Mouse (Mus musculus) adrenal gland, adult 18-20 months (tissue): ENCODE results near the gene Rbm42. TPM values are rescaled to one million over a fixed set of nuclear protein-coding genes. Genes with fewer than 3 reads are reported as not detected.
A peak's percentile ranks its signal among the peaks of the same experiment; 100 is the strongest.

Source experiments
- DNase-seq, 2 experiments: peaks; one replicate each; pipeline ENCODE4 v3.0.0; 2021 to 2022; ENCODE audit warnings: low spot score in 2 of 2
- long read RNA-seq, 2 experiments: library from polyadenylated mRNA; stranded (forward); transcript quantifications; one replicate each; pipeline ENCODE4 v2.0.0; 2021
- total RNA-seq, 2 experiments: library from RNA; stranded (reverse); gene quantifications; 1 replicate in 1 of 2; 2 replicates in 1 of 2; pipeline ENCODE4 v1.2.3; 2021

The Rbm42 gene
- total RNA-seq, result 10 to 100 TPM; 84.9 to 86.7 TPM
- long read RNA-seq, experiment 1, transcript Rbm42-201 (10 exons, 1,784 nt), result major isoform, 49 of 93 reads
- long read RNA-seq, experiment 1, transcript Rbm42-202 (9 exons, 1,526 nt), result minor isoform, 35 of 93 reads
- long read RNA-seq, experiment 1, partial matches to known transcripts, result 2 of 93 reads
- long read RNA-seq, experiment 1, other reads (novel, unspliced or antisense), result 7 of 93 reads
- long read RNA-seq, experiment 2, transcript Rbm42-201 (10 exons, 1,784 nt), result minor isoform, 79 of 187 reads
- long read RNA-seq, experiment 2, transcript Rbm42-202 (9 exons, 1,526 nt), result major isoform, 80 of 187 reads
- long read RNA-seq, experiment 2, partial matches to known transcripts, result 17 of 187 reads
- long read RNA-seq, experiment 2, other reads (novel, unspliced or antisense), result 11 of 187 reads

- peak; percentile 92 to 94 for DNase-seq
Measured at GRCm38 (mm10) chr7:30649591-30650540, at the start of gene Rbm42. Rbm42 (minus strand) TSS chr7:30650317.

- DNase-seq, result peak; percentile 46 to 62
Measured at GRCm38 (mm10) chr7:30698589-30698988, 48.5 kb upstream of the Rbm42 start, which contains the start of gene 2200002J24Rik. 2200002J24Rik (plus strand) TSS chr7:30698926.

GRCm38 (mm10) chr7:30698101-30698500 lies 48.0 kb upstream of the Rbm42 start:
- no peak for DNase-seq

- DNase-seq, result no peak
Measured at GRCm38 (mm10) chr7:30688325-30688724, 38.2 kb upstream of the Rbm42 start.

- DNase-seq, result no peak
Measured at GRCm38 (mm10) chr7:30683425-30683824, 33.3 kb upstream of the Rbm42 start.

GRCm38 (mm10) chr7:30681897-30682296 lies 31.8 kb upstream of the Rbm42 start:
- peak in 1 of 2 experiments; percentile 10 for DNase-seq

GRCm38 (mm10) chr7:30678263-30678975 lies 28.3 kb upstream of the Rbm42 start:
- peak; percentile 58 to 66 for DNase-seq

- DNase-seq, result no peak
Measured at GRCm38 (mm10) chr7:30671480-30671879, 21.4 kb upstream of the Rbm42 start, which contains the start of gene Pmis2. Pmis2 (minus strand) TSS chr7:30671605.

GRCm38 (mm10) chr7:30669229-30669628 lies 19.1 kb upstream of the Rbm42 start:
- DNase-seq, result no peak

- no peak for DNase-seq
Measured at GRCm38 (mm10) chr7:30665321-30665720, 15.2 kb upstream of the Rbm42 start.

- peak; percentile 88 to 90 for DNase-seq
Measured at GRCm38 (mm10) chr7:30664529-30665200, 14.5 kb upstream of the Rbm42 start, which contains the start of gene Haus5. Haus5 (minus strand) TSS chr7:30664994.

- DNase-seq, result no peak
Measured at GRCm38 (mm10) chr7:30639083-30639482, 11.0 kb downstream of the Rbm42 start.

- no peak for DNase-seq
Measured at GRCm38 (mm10) chr7:30636395-30636794, 13.7 kb downstream of the Rbm42 start.

- no peak for DNase-seq
Measured at GRCm38 (mm10) chr7:30635752-30636151, 14.4 kb downstream of the Rbm42 start, which contains the start of gene Etv2. Etv2 (minus strand) TSS chr7:30635852.

- peak; percentile 43 to 53 for DNase-seq
Measured at GRCm38 (mm10) chr7:30634621-30635020, 15.5 kb downstream of the Rbm42 start.

GRCm38 (mm10) chr7:30633762-30634412 lies 16.2 kb downstream of the Rbm42 start:
- DNase-seq, result no peak

GRCm38 (mm10) chr7:30629013-30629412 lies 21.1 kb downstream of the Rbm42 start:
- DNase-seq, result no peak

GRCm38 (mm10) chr7:30626647-30627046 lies 23.5 kb downstream of the Rbm42 start:
- DNase-seq, result no peak

- peak; percentile 78 to 79 for DNase-seq
Measured at GRCm38 (mm10) chr7:30625530-30626384, 24.4 kb downstream of the Rbm42 start, which contains the start of gene Cox6b1. Cox6b1 (minus strand) TSS chr7:30626151.
